Mouse (Mus musculus) T-helper 17 cell (primary cell): ENCODE results near the gene Acsm3.

ENCODE experiments used
- in situ Hi-C, 2 experiments: fragments of 300-600 bp; cut with MboI, MseI; formaldehyde crosslinking; loops; 1 replicate in 1 of 2; 2 replicates in 1 of 2; pipeline ENCODE4 v1.15.1; 2025; ENCODE audit warnings: high pct_unique_total_duplicates in 2 of 2

Acsm3 gene

DNA sequence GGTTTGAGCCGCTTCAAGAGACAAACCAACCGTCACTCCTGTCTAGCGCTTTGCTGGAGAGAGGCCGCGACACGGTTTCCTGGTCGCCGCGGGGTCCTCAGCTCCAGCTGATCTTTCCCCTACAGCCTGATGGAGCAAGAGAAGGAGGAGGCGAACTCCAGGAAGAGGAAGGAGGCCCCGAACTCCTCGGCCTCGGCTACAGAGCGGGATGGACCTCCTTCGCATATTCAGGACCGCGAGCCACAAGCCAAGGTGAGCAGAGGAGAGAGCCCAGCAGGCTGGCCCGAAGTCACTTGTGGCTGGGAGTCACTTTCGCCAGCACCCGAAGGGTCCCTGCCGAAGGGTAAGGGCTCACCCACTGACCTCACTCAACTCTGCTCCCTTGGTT lies 33.5 kb downstream of the Acsm3 start:
- in situ Hi-C loops, result loop anchor here (5.0 to 25.0 kb wide), 3 partner anchors 42 to 843 kb away; partner anchors contain the start of gene Uqcrc2 (in 1 of the 2)

DNA sequence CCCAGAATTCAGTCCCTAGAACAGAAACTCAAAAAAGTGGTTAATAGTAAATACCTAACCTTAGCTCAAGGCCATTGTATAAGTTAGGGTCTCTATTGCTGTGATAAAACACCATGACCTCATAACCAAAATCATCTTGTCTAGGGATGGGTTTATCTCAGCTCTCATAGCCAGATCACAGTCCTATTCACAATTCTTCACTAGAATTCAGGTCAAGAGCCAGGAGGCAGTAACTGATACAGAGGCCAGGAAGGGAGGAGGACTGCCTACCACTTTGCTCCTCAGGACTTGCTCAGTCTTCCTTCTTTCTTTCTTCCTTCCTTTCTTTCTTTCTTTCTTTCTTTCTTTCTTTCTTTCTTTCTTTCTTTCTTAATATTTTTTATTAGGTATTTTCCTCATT lies 34.6 kb downstream of the Acsm3 start:
- in situ Hi-C loops, result loop anchor here in 1 of 2 experiments (5.0 to 25.0 kb wide), 2 partner anchors 42 to 842 kb away; partner anchors contain the start of gene Uqcrc2

DNA sequence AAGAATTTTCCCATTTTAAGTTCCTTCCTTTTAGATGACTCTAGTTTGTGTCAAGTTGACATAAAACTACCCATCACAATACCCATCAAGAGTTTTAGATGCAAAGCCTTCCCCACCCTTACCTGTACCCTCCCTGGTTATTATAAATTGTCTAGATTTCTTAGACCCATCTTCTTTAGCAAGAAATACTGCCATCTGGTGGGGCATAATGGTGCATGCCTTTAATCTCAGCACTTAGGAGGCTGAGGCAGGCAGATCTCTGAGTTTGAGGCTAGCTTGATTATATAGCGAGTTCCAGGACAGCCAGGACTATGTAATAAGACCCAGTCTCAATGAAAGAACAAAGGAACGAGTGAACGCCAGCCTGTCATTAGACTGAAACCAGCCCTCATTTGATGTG lies 39.8 kb downstream of the Acsm3 start:
- in situ Hi-C loops, result no loop called here

DNA sequence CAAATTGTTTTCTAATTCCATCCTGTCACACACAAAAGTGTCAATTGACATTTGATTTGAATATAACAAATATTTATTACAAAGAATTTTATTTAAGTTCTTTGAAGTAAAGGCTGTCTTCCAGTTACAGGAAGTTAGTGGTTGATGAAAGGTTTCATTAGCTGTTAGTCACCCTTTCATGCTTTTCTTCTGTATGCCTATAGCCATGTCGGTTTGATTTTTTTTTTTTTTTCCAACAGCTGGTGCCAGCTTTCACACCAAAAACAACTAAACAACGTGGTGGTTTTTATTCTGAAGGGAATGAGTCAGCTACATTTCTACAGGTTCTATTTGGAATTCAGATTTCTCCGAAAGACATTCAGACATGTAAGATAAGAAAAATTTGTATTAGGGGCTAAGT lies 40.3 kb downstream of the Acsm3 start:
- in situ Hi-C loops, result no loop called here

DNA sequence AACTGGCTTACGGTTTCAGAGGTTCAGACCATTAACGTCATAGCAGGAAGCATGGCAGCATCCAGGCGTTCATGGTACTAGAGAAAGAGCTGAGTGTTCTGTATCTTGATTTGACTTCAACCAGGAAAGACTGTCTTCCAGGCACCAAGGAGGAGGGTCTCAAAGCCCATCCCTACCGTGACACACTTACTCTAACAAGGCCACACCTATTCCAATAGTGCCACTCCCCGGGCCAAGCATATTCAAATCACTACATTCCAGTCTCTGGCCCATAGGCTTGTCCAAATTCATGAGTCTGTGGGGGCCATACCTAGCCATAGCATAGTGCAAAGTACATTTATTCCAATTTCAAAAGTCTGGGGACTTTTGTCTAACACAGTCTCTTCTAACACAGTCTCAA lies 46.7 kb downstream of the Acsm3 start:
- in situ Hi-C loops, result no loop called here

DNA sequence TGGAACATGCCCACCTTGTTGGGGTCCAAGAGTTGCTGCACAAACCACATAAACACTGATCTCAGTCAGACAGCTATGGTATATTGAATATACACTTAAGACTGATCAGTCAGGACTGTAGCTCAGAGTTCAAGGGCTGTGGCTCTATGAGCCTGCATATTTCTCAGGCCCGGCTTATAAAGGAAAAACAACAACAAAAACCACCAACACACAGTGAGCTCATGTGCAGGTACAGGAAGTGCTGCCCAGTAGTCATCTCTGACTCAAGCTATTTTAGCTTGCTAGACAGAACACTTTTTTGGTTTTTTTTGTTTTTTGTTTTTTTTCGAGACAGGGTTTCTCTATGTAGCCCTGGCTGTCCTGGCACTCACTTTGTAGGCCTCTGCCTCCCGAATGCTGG lies 48.0 kb downstream of the Acsm3 start:
- in situ Hi-C loops, result no loop called here

DNA sequence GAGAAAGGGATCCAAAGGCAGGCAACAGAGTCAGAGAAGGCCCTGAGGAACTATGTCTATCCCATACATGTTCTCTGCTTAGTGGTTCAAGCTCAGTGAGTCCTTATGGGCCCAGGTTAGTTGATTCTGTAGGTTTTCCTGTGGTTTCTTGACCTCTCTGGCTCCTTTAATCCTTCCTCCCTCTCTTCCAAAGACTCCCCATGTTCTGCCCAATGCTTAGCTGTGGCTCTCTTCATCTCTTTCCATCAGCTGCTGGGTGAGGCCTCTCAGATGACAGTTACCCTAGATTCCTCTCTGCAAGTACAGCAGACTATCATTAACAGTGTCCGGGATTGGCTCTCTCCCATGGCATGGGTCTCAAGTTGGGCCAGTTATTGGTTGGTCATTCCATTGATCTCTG lies 74.6 kb downstream of the Acsm3 start:
- in situ Hi-C loops, result loop anchor here in 1 of 2 experiments (5.0 kb wide), 1 partner anchor 38 kb away; no protein-coding TSS in a partner anchor

DNA sequence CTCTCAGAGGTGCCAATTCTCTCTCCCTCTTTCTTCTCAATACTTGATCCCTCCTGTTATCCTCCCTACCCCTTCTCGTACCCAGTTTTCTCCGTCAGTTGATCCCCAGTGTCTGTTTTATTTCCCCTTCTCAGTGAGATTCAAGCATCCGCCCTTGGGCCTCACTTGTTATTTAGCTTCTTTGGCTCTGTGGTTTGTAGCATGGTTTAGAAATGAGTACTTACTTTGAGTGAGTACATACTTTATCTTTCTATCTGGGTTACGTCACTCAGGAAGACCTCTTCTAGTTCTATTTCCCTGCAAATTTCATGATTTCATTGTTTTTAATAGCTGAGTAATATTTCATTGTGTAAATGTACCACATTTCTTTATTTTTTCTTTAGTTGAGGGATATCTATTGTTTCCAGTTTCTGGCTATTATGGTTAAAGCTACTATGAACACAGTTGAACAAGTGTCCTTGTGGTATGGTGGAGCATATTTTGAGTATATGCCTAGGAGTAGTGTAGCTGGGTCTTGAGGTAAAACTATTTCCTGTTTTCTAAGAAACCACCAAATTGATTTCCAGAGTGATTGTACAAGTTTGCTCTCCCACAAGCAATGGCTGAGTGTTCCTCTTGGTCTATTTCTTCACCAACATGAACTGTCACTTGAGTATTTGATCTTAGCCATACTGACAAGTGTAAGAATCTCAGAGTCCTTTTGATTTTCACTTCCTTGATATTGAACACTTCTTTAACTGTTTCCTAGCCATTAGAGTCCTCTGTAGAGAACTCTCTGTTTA lies 75.5 kb downstream of the Acsm3 start:
- in situ Hi-C loops, result loop anchor here in 1 of 2 experiments (5.0 kb wide), 1 partner anchor 39 kb away; no protein-coding TSS in a partner anchor
